In genomic region chr16:39191861-39192260, GRCm38 (mm10) we compare ENCODE assay signal across 11 mouse cellular contexts.
"Had no signal": no experiment of that assay in that cellular context is flagged by ENCODE, and none has a peak within 500 bp of the region (broad histone marks: within the 10 kb centered on the region; RNA-seq: fewer than 3 reads in every experiment).

No protein-coding gene starts in this region.

- DNase-seq: gastrocnemius, postnatal 25 days; heart, adult 18-20 months; heart, postnatal 10 days; heart, postnatal 4 days; kidney, adult 18-20 months; kidney, adult 8-10 months; kidney, postnatal 10 days; kidney, postnatal 25 days; kidney, postnatal 4 days; liver; liver, embryonic 13.5 days had no signal
